Mouse (Mus musculus) G1E (cell line): ENCODE data around the gene Tpr. TPM values are rescaled to one million over a fixed set of nuclear protein-coding genes. Genes with fewer than 3 reads are reported as not detected.

ENCODE experiments used
- ATAC-seq: 2 replicates; pipeline ENCODE4 v1.8.0; 2016; ENCODE audit warnings: mild to moderate bottlenecking; ENCODE audit not compliant: insufficient number of reproducible peaks, poor library complexity, low FRiP score, severe bottlenecking; ENCODE audit errors: extremely low read depth
- DNase-seq: peaks from one replicate; pipeline ENCODE4 v3.0.0; 2012; ENCODE audit warnings: low spot score
- H3K27me3 ChIP-seq: 2 replicates; pipeline ENCODE4 v1.6.1; 2012; ENCODE audit warnings: mild to moderate bottlenecking, low read length, inconsistent platforms; ENCODE audit not compliant: insufficient read depth
- H3K36me3 ChIP-seq: replicated peaks from 2 replicates; pipeline ENCODE3; 2012; ENCODE audit warnings: mild to moderate bottlenecking, inconsistent platforms
- H3K4me1 ChIP-seq: 2 replicates; pipeline ENCODE4 v1.6.1; 2012; ENCODE audit warnings: low read depth, low read length, inconsistent platforms, mixed read lengths; ENCODE audit not compliant: insufficient read depth
- H3K4me3 ChIP-seq: 2 replicates; pipeline ENCODE4 v1.5.1; 2012; ENCODE audit warnings: low read depth, mild to moderate bottlenecking, inconsistent platforms, low read length, moderate library complexity, mixed read lengths
- H3K9me3 ChIP-seq: replicated peaks from 2 replicates; pipeline ENCODE4 v1.6.1; 2012; ENCODE audit warnings: inconsistent platforms
- CTCF ChIP-seq: IDR thresholded peaks from 2 replicates; pipeline ENCODE4 v1.5.1; 2012; ENCODE audit warnings: low read depth, low read length, inconsistent platforms, mixed read lengths
- GATA1 ChIP-seq: IDR thresholded peaks from 2 replicates; pipeline ENCODE4 v1.6.1; 2012; ENCODE audit warnings: borderline replicate concordance, low read length, inconsistent platforms, mixed read lengths
- GATA2 ChIP-seq: IDR thresholded peaks from 2 replicates; pipeline ENCODE4 v1.6.1; 2012; ENCODE audit warnings: low read depth, low read length, inconsistent platforms, borderline replicate concordance
- POLR2AphosphoS5 ChIP-seq: IDR thresholded peaks from 2 replicates; pipeline ENCODE4 v1.6.1; 2012; ENCODE audit warnings: low read depth, low read length, inconsistent platforms; ENCODE audit not compliant: insufficient replicate concordance
- TAL1 ChIP-seq: conservative IDR thresholded peaks from 2 replicates; pipeline ENCODE4 v1.6.1; 2012; ENCODE audit warnings: low read depth, low read length, inconsistent platforms, mixed read lengths
- polyA plus RNA-seq: library from polyadenylated mRNA; stranded (reverse); fragments of >175 nt; gene quantifications from 2 replicates; pipeline ENCODE4 v1.2.3, GENCODE M21; 2012
- total RNA-seq, 2 experiments: library from RNA; stranded (forward) in 1 of 2; stranded (reverse) in 1 of 2; fragments of 200-1000 nt in 1 of 2; fragments of >200 nt in 1 of 2; fragmentation: Nextera tagmentation in 1 of 2; gene quantifications; 2 replicates each; pipeline ENCODE4 v1.2.3; 2014 to 2017

Tpr gene
- total and polyA plus RNA-seq, 3 experiments, result 245 to 1,004 (median 569) TPM

- Histone ChIP-seq H3K4me1 (peaks cover 6% of the 10 kb centered on the region; the same call in 1 of the 2 replicates), H3K9me3 (no peaks in the 10 kb centered on the region), H3K27me3 (no peaks in the 10 kb centered on the region), H3K4me3 (no peak overlapping the region), H3K36me3 (peaks cover 60% of the 10 kb centered on the region)
- no peak for ATAC-seq
- no peak for DNase-seq
- no peak for TF ChIP-seq TAL1
- no peak for TF ChIP-seq GATA1
- TF ChIP-seq POLR2AphosphoS5, result no peak
- TF ChIP-seq CTCF, result no peak
- no peak for TF ChIP-seq GATA2
Observed at GRCm38 (mm10) chr1:150389390-150390129, 3.1 kb upstream of the Tpr start.

- Histone ChIP-seq H3K4me3 (peak overlapping the region; percentile 93), H3K36me3 (peaks cover 56% of the 10 kb centered on the region), H3K27me3 (no peaks in the 10 kb centered on the region), H3K9me3 (no peaks in the 10 kb centered on the region), H3K4me1 (peaks cover 21% of the 10 kb centered on the region)
- TF ChIP-seq POLR2AphosphoS5 (no peak), TAL1 (no peak), CTCF (no peak), GATA2 (no peak), GATA1 (no peak)
- ATAC-seq (no peak), DNase-seq (no peak)
Observed at GRCm38 (mm10) chr1:150391931-150392637, 554 bp upstream of the Tpr start.

DNA sequence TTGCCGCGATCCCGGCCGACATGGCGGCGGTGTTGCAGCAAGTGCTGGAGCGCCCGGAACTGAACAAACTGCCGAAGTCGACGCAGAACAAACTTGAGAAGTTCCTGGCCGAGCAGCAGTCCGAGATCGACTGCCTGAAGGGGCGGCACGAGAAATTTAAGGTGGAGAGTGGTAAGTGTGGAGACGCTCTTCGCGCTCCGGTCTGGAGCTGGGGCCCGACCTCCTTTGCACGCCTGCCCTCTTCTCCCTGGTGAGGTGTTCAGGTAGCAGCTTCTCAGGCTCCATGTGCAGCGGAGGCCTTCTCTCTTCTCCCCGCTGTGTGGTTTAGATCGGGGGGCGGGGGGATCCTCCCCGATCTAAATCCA lies 832 bp downstream of the Tpr start:
- H3K9me3 ChIP-seq, result no peaks in the 10 kb centered on the region
- no peak for TF ChIP-seq TAL1
- TF ChIP-seq GATA1, result no peak
- no peak for TF ChIP-seq POLR2AphosphoS5
- TF ChIP-seq CTCF, result no peak
- TF ChIP-seq GATA2, result no peak
- ATAC-seq, result peak; percentile 5
- H3K4me3 ChIP-seq, result peak overlapping the region; percentile 93
- peaks cover 21% of the 10 kb centered on the region for H3K4me1 ChIP-seq
- H3K36me3 ChIP-seq, result peaks cover 54% of the 10 kb centered on the region
- no peaks in the 10 kb centered on the region for H3K27me3 ChIP-seq
- peak; percentile 14 for DNase-seq

GRCm38 (mm10) chr1:150396001-150396400 lies 3.4 kb downstream of the Tpr start:
- H3K9me3 ChIP-seq, result no peaks in the 10 kb centered on the region

DNA sequence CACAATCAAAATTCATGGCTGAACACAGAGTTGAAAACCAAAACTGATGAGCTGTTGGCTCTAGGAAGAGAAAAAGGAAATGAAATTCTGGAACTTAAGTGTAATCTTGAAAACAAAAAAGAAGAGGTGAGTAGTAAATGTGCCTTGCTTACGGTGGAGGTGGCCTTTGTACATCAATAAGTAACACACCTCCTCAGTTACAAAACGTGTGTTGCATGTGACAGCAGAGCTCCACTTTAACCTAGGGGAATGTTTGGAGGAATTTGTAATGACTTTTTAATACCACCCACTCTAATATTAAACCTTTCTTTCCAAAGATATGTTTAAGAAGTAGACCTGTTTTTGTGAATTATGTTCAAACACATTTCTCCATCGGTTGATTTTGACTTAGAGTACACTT lies 11.3 kb downstream of the Tpr start:
- H3K36me3 ChIP-seq, result peaks cover 91% of the 10 kb centered on the region
- H3K27me3 ChIP-seq, result no peaks in the 10 kb centered on the region
- ATAC-seq (no peak), DNase-seq (no peak)
- TF ChIP-seq GATA1 (no peak), POLR2AphosphoS5 (no peak), GATA2 (no peak), TAL1 (no peak), CTCF (no peak)
- no peaks in the 10 kb centered on the region; the same call in 1 of the 2 replicates for H3K4me1 ChIP-seq
- no peaks in the 10 kb centered on the region for H3K9me3 ChIP-seq
- H3K4me3 ChIP-seq, result no peak overlapping the region

More at GRCm38 (mm10) chr1:150396001-150396400, 3.4 kb downstream of the Tpr start:
- DNase-seq (no peak), ATAC-seq (no peak)
- TF ChIP-seq GATA1 (no peak), POLR2AphosphoS5 (no peak), GATA2 (no peak), TAL1 (no peak), CTCF (no peak)
- H3K27me3 ChIP-seq, result no peaks in the 10 kb centered on the region
- peaks cover 54% of the 10 kb centered on the region for H3K36me3 ChIP-seq
- no peak overlapping the region for H3K4me3 ChIP-seq
- H3K4me1 ChIP-seq, result peaks cover 21% of the 10 kb centered on the region

- ATAC-seq (no peak), DNase-seq (no peak)
- Histone ChIP-seq H3K4me3 (no peak overlapping the region), H3K36me3 (peaks cover 92% of the 10 kb centered on the region), H3K9me3 (no peaks in the 10 kb centered on the region), H3K4me1 (no peaks in the 10 kb centered on the region; the same call in 1 of the 2 replicates), H3K27me3 (no peaks in the 10 kb centered on the region)
- TF ChIP-seq POLR2AphosphoS5 (no peak), GATA2 (no peak), CTCF (no peak), TAL1 (no peak), GATA1 (no peak)
Observed at GRCm38 (mm10) chr1:150404555-150404954, 11.9 kb downstream of the Tpr start.
